Mouse (Mus musculus) olfactory bulb, adult 2 months (tissue): ENCODE measurements at regions not wholly inside any gene's neighbourhood (a gene's known extent, or its start where the extent isn't known, plus 50 kb on each side); places are given as distances from the start of the nearest gene placed in this dataset.

Source experiments
- CTCF ChIP-seq: fragments of 200-500 bp; IDR thresholded peaks from 2 replicates; pipeline ENCODE4 v1.5.1; 2012; ENCODE audit warnings: low read depth, mild to moderate bottlenecking, low read length, moderate library complexity; ENCODE audit not compliant: insufficient read depth
- POLR2A ChIP-seq: fragments of 200-500 bp; IDR thresholded peaks from 2 replicates; pipeline ENCODE4 v1.6.1; 2012; ENCODE audit warnings: mild to moderate bottlenecking, low read depth, low read length, moderate library complexity; ENCODE audit not compliant: insufficient read depth

DNA sequence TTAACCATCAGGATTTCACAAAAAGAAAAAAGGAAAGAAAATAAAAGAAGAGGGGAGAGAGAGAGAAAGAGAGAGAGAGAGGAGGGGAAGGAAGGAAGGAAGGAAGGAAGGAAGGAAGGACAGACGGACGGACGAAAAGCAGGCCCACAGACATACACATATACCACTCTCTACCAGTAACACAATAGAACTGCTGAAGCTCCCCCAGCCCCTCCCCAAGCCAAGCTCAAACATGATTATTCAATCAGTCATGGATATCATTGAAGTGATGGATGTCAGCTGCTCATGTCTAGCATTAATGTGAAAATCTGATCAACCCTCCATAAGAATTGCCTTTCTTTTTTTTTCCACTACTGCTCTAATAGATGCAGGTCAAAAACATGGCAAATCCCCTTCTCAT, 161.2 kb downstream of the Mreg start:
- TF ChIP-seq POLR2A, result no peak
- no peak for TF ChIP-seq CTCF
